Mouse (Mus musculus): ENCODE measurements at regions not wholly inside any gene's neighbourhood (a gene's known extent, or its start where the extent isn't known, plus 50 kb on each side); places are given as distances from the start of the nearest gene placed in this dataset.
"Not testable (repeated sequence)": the region's sequence is repeated elsewhere in the genome, so short reads cannot be mapped to it uniquely, and the experiment has no call there.

GRCm38 (mm10) chrX:70606349-70606748 lies 129.4 kb upstream of the Tmem185a start:
- intact Hi-C loops (cut with DNase I) = no loop called here
- DNase-seq = no peak

- intact Hi-C loops (cut with DNase I) = loop anchor here (1.0 to 5.0 kb wide), 5 partner anchors 131 to 800 kb away; no protein-coding TSS in a partner anchor
- DNase-seq = peak; percentile 3 to 6
These were observed 105.4 kb upstream of the Tmem185a start for GRCm38 (mm10) chrX:70582344-70582743.

GRCm38 (mm10) chrX:70580171-70580570 lies 103.2 kb upstream of the Tmem185a start:
- intact Hi-C loops (cut with DNase I) = loop anchor here (5.0 kb wide), 3 partner anchors 467 to 802 kb away; no protein-coding TSS in a partner anchor

DNA sequence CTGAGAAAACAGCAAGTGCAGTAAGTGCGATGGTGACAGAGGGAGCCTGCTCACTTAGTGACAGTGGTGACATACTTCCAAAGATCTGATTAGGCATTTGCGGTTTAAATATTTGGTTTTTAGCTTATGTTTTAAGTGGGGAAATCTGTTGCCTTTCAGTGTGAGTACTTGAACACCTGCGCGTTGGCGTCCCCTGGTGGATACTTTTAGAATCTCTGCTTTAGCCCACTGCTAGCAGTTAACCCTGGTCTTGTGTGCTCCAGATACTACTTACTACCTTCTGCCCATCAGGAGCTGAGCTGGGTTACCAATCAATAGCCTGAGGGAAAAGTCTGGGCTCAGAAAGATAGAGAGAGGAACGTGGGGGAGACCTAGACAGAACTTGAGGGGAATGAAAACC lies 97.3 kb upstream of the Tmem185a start:
- DNase-seq; intact Hi-C loops (cut with DNase I): not testable (repeated sequence)

More at GRCm38 (mm10) chrX:70580171-70580570, 103.2 kb upstream of the Tmem185a start:
- no peak for DNase-seq

DNA sequence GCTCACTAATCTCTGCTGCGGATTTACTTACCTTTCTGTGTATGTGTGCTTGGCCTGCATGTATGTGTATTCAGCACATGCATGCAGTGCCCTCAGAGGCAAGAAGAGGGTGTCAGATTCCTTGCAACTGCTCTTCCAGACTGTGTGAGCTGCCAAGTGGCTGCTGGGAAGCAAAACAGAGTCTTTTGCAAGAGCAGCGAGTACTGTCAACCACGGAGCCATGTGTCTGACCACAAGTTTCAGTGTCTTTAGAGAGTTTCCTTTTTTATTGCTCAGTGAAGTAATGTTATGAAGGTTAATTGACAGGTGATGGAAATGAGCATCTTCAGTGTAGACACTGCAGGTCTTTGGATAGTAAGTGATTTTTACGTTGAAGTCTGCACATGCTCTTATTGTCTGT lies 93.6 kb upstream of the Tmem185a start:
- DNase-seq; intact Hi-C loops (cut with DNase I): not testable (repeated sequence)

DNA sequence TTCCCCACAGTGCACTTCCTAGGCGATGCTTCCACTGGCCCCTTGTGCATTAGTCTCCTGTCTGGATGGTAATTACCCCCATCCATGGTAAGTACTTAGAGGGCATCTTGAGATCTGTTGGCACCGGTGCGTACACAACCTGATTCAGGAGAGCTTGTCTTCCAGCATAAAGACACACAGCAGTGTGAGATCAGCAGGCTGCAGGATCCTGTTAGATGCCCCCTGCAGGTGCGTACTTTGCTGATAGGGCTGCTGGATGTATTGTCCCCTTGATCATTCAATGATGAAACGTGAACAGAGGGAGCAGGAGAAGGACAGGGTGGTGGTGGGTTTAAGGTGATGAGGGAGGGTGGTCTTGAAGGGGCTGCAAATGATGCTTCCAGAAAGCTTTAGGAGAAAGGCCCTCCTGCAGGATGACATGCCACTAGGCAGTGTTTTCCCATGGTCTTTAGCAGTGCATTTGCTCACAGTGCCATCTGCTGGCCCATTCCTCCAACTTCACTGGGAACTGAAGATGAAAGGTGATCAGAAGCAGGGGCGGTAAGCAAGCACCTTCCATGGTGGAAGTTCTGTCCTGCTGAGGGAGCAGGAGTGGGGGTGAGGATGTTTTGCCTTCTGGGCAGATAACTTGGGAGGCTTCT lies 92.5 kb upstream of the Tmem185a start:
- intact Hi-C loops (cut with DNase I) = loop anchor here (5.0 kb wide), 1 partner anchor 192 kb away; no protein-coding TSS in a partner anchor
- not testable (repeated sequence) for DNase-seq
